Mouse (Mus musculus) heart, postnatal 0 days (tissue): Measurements from ENCODE around the gene Cdh12. TPM values are rescaled to one million over a fixed set of nuclear protein-coding genes. Genes with fewer than 3 reads are reported as not detected.

ENCODE experiments used
- ATAC-seq: fragments of 200-750 bp; cut with Nextera tagmentation; 2 replicates; pipeline ENCODE4 v1.8.0; 2017; ENCODE audit warnings: low read depth, moderate number of reproducible peaks, moderate library complexity; ENCODE audit not compliant: insufficient read depth
- DNase-seq: peaks from one replicate; pipeline ENCODE4 v3.0.0-alpha.2; 2016; ENCODE audit warnings: low spot score
- H3K27ac ChIP-seq: fragments of 300-500 bp; sonication (generic); 2 replicates; pipeline ENCODE4 v1.5.1; 2014; ENCODE audit warnings: low read depth, mild to moderate bottlenecking
- H3K27me3 ChIP-seq: fragments of 300-500 bp; sonication (generic); 2 replicates; pipeline ENCODE4 v1.6.1; 2014; ENCODE audit warnings: low read length, mixed read lengths; ENCODE audit not compliant: control insufficient read depth, insufficient read depth
- H3K36me3 ChIP-seq: fragments of 300-500 bp; sonication (generic); replicated peaks from 2 replicates; pipeline ENCODE4 v1.6.1; 2014; ENCODE audit warnings: low read length, mixed read lengths; ENCODE audit not compliant: control insufficient read depth, insufficient read depth
- H3K4me1 ChIP-seq: fragments of 300-500 bp; sonication (generic); 2 replicates; pipeline ENCODE4 v1.6.1; 2014; ENCODE audit warnings: antibody characterized with exemption; ENCODE audit not compliant: control insufficient read depth, insufficient read depth
- H3K4me2 ChIP-seq: fragments of 300-500 bp; sonication (generic); 2 replicates; pipeline ENCODE4 v1.6.1; 2014; ENCODE audit warnings: low read depth, mild to moderate bottlenecking, low read length, moderate library complexity
- H3K4me3 ChIP-seq: fragments of 300-500 bp; sonication (generic); 2 replicates; pipeline ENCODE4 v1.5.1; 2014; ENCODE audit warnings: low read depth, low read length
- H3K9ac ChIP-seq: fragments of 300-500 bp; sonication (generic); replicated peaks from 2 replicates; pipeline ENCODE4 v1.6.1; 2014; ENCODE audit warnings: low read depth, low read length, mixed read lengths
- H3K9me3 ChIP-seq: fragments of 300-500 bp; sonication (generic); replicated peaks from 2 replicates; pipeline ENCODE4 v1.6.1; 2016; ENCODE audit warnings: low read length; ENCODE audit not compliant: control insufficient read depth
- CTCF ChIP-seq: IDR thresholded peaks from 2 replicates; pipeline ENCODE4 v1.5.1; 2016; ENCODE audit warnings: antibody characterized with exemption, control low read depth, low read depth
- EP300 ChIP-seq: IDR thresholded peaks from 2 replicates; pipeline ENCODE4 v1.6.1; 2016; ENCODE audit warnings: antibody characterized with exemption, low read depth
- WGBS: fragments of 180-500 bp; shearing (Covaris S2); extraction: QIAGEN DNeasy Blood & Tissue Kit; methylation state at CpG from one replicate; pipeline ENCODE4 v1.1.7; 2014; 5-methylcytosine and 5-hydroxymethylcytosine counted together
- polyA plus RNA-seq: library from polyadenylated mRNA; unstranded; fragments of >200 nt; fragmentation: Nextera tagmentation; extraction: Ambion mirVana; gene quantifications from 2 replicates; pipeline ENCODE4 v1.2.1, GENCODE M21; 2015
- total RNA-seq: library from RNA; depleted of rRNA; stranded (reverse); fragments of >200 nt; gene quantifications from 2 replicates; pipeline ENCODE4 v1.2.3, GENCODE M21; 2014; ENCODE audit warnings: low replicate concordance

Cdh12 gene
- total and polyA plus RNA-seq, 2 experiments from 2014 or later, result 0.03 TPM; not detected in 1

DNA sequence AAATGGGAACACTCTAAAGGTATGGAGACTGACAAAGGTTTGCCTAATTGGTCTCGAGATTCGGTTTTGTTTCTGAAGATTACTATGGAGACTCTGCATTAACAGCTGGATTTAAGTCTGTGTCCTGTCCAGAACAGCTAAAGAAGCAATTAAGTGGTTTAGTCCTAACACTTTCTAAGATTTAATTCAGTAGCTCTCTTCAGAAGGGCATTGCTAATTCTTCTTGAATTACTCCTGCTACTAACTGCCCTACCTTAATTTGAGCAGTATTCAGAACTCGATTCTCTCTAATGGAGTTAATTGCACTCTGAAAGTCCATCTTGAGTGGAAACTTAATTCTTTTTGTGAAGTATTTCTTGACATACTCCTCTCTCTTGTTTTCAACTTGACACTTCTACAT is 9.4 kb downstream of the Cdh12 start:
- Histone ChIP-seq H3K36me3 (no peaks in the 10 kb centered on the region), H3K4me3 (no peak overlapping the region), H3K27ac (no peak overlapping the region), H3K27me3 (no peaks in the 10 kb centered on the region), H3K4me1 (no peaks in the 10 kb centered on the region), H3K4me2 (no peak overlapping the region), H3K9me3 (no peaks in the 10 kb centered on the region), H3K9ac (no peak overlapping the region)
- WGBS, result 73% methylated on average over 3 of the region's 3 CpGs
- DNase-seq, result no peak
- TF ChIP-seq CTCF, result no peak
- no peak for TF ChIP-seq EP300
- no peak for ATAC-seq

DNA sequence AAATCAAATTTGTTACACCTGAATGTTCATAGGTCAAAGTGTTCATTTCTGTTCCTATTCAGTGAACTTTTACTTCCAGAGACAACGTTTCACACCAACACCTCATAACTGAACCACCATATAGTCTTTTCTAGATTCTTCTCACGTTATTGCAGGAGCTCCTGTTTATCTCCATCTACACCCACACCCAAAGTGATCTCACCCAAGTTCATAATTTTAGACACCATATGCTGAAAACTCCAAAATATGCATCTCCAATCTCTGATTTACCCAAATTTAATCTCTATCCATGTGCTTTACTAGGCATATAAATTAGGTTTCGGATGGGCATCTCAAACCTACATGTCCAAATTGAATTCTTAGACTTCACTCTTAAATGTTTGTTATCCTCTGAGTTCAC is 13.4 kb downstream of the Cdh12 start:
- Histone ChIP-seq H3K9ac (no peak overlapping the region), H3K4me1 (no peaks in the 10 kb centered on the region), H3K27me3 (no peaks in the 10 kb centered on the region), H3K27ac (no peak overlapping the region), H3K9me3 (no peaks in the 10 kb centered on the region), H3K36me3 (no peaks in the 10 kb centered on the region), H3K4me2 (no peak overlapping the region), H3K4me3 (no peak overlapping the region)
- DNase-seq (no peak), ATAC-seq (no peak)
- TF ChIP-seq CTCF (no peak), EP300 (no peak)
- 61% methylated on average over 3 of the region's 3 CpGs for WGBS

DNA sequence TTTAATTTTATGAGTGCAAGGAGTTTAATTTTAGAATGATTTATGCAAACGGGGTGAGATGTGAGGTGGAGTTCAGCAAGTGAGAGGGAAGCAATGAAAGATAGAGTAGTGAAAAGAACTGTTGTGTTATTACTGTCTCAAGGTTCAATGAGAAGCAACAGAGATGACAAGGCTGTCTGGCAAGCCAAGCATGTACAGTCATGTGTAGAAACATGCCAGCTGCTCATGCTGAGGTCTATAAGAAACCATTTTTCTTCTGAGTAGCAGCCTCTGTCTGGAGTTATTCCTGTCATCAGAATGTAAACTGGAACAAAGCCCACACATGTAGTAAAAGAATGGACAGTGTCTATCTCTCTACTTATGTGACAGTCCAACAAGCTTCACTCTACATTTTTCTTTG is 14.5 kb downstream of the Cdh12 start:
- no peaks in the 10 kb centered on the region for H3K4me1 ChIP-seq
- no peak overlapping the region for H3K4me3 ChIP-seq
- no peak overlapping the region for H3K9ac ChIP-seq
- ATAC-seq, result no peak
- H3K27ac ChIP-seq, result no peak overlapping the region
- no peak overlapping the region for H3K4me2 ChIP-seq
- 45% methylated on average over 1 of the region's 1 CpGs for WGBS
- DNase-seq, result no peak
- no peak for TF ChIP-seq CTCF
- TF ChIP-seq EP300, result no peak
- no peaks in the 10 kb centered on the region for H3K27me3 ChIP-seq
- H3K9me3 ChIP-seq, result no peaks in the 10 kb centered on the region
- H3K36me3 ChIP-seq, result no peaks in the 10 kb centered on the region

DNA sequence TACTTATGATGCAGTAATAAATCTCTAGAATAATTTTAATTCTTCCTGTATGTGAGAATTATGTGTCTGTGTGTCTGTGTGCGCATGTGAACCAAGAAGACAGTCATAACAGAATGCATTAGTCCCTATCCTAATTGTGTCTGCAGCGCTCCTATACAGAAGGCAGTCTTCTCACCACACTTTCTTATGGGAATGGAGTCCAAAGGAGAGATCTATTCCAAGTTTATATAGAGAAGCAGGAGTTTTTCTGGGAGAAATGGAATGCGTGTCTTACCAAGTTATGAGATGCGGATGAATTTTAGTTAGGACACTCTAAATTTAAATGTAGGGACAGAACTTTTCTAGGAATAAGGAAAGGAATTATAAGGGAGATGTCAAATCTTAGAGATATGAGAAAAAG is 101.9 kb downstream of the Cdh12 start:
- no peak overlapping the region for H3K4me2 ChIP-seq
- DNase-seq, result no peak
- WGBS, result 87% methylated on average over 4 of the region's 4 CpGs
- no peaks in the 10 kb centered on the region for H3K27me3 ChIP-seq
- no peaks in the 10 kb centered on the region for H3K4me1 ChIP-seq
- H3K36me3 ChIP-seq, result no peaks in the 10 kb centered on the region
- TF ChIP-seq EP300 (no peak), CTCF (no peak)
- no peak for ATAC-seq
- H3K4me3 ChIP-seq, result no peak overlapping the region
- no peaks in the 10 kb centered on the region for H3K9me3 ChIP-seq
- no peak overlapping the region for H3K9ac ChIP-seq
- no peak overlapping the region for H3K27ac ChIP-seq

DNA sequence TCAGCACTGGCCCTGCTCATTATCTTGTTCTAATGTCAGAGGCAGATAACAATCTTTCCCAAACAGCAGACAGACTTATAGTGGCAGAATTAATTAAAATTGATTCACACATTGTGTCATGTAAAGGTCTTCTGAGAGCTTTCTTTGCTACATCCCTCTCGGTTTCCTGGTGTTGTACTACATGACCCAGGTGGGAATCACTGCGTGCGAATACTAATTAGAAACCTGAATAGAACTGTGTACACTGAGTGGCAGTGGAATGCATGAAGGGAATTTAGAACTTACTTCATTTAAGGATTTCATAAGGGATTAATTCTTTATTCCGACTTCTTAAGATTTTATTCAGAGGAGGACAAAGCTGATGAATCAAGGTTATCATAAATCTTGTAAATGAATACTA is 121.9 kb downstream of the Cdh12 start:
- WGBS, result 79% methylated on average over 4 of the region's 4 CpGs
- no peak for ATAC-seq
- no peak for TF ChIP-seq EP300
- TF ChIP-seq CTCF, result no peak

DNA sequence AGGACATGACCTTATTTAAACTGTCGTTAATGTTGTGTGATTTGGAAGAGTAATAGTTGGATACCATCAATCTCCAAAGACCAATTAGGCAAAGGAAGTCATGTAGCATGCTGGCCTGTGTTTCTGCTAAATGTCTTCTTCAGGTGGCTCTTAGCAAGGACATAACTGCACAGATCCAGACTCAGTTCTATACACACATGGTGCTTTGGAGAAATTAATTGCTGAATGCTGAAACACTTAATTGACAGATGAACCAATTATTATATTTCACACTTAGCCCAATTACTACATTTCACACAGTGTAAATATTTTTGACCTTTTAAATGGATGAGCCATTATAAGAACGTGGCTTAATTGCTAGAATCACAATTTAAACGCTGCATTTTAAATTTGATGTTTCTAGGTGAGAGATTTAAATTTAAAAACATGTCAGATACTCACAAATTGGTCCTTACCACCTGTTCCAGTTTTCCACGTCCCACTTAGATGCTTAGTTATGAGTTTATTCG is 133.6 kb downstream of the Cdh12 start:
- Histone ChIP-seq H3K9ac (no peak overlapping the region), H3K36me3 (no peaks in the 10 kb centered on the region), H3K4me2 (no peak overlapping the region), H3K4me1 (no peaks in the 10 kb centered on the region), H3K9me3 (no peaks in the 10 kb centered on the region), H3K4me3 (no peak overlapping the region), H3K27ac (no peak overlapping the region), H3K27me3 (no peaks in the 10 kb centered on the region)
- WGBS, result 62% methylated on average over 5 of the region's 5 CpGs
- DNase-seq (no peak), ATAC-seq (no peak)
- TF ChIP-seq CTCF (no peak), EP300 (no peak)

More for the DNA sequence above, 121.9 kb downstream of the Cdh12 start:
- Histone ChIP-seq H3K27ac (no peak overlapping the region), H3K9me3 (no peaks in the 10 kb centered on the region), H3K4me3 (no peak overlapping the region), H3K4me2 (no peak overlapping the region), H3K36me3 (no peaks in the 10 kb centered on the region), H3K9ac (no peak overlapping the region), H3K27me3 (no peaks in the 10 kb centered on the region), H3K4me1 (no peaks in the 10 kb centered on the region)
- no peak for DNase-seq
